8 mouse cellular contexts compared by ENCODE assay signal in genomic region chr11:82763742-82764437, GRCm38 (mm10). TPM values are rescaled to one million over a fixed set of nuclear protein-coding genes. Genes with fewer than 3 reads are reported as not detected.
DNase-seq lines count a peak whose midpoint lies in the region; ATAC-seq and TF ChIP-seq lines count a peak whose summit lies in the region.

Cct6b (minus strand) TSS chr11:82764321.
Zfp830 (plus strand) TSS chr11:82764345.

- peak within 1 kb of the TSS; percentile 94 for H3K27ac ChIP-seq in heart, embryonic 13.5 days (replicated peaks)
- H3K27ac ChIP-seq in kidney, postnatal 0 days: peak within 1 kb of the TSS; percentile 88
- H3K27ac ChIP-seq in liver, adult 2 months (replicated peaks; ENCODE audit: insufficient read depth, low read depth, low read length): peak within 1 kb of the TSS; percentile 77

- H3K4me3 ChIP-seq in heart, embryonic 13.5 days: peak within 1 kb of the TSS; percentile 86
- H3K4me3 ChIP-seq in kidney, postnatal 0 days (replicated peaks; ENCODE audit: low read depth, low read length): peak within 1 kb of the TSS; percentile 93
- H3K4me3 ChIP-seq in liver, adult 2 months (ENCODE audit: insufficient read depth, low read depth, low read length): peak within 1 kb of the TSS; percentile 84

- TF ChIP-seq POLR2A in liver, adult 2 months (IDR thresholded peaks at IDR 0.05; ENCODE audit: extremely low read depth, insufficient read depth, low read length): peak; percentile 91

- H3K27me3 ChIP-seq in heart, embryonic 13.5 days (replicated peaks): 0 out of 2 replicates have a peak, but pooled peaks cover 7% of the 10 kb centered on the region
- H3K27me3 ChIP-seq in kidney, postnatal 0 days (ENCODE audit: insufficient read depth, low read length): no peaks in the 10 kb centered on the region
- H3K27me3 ChIP-seq in liver, adult 2 months (ENCODE audit: control insufficient read depth, insufficient read depth, low read length): no peaks in the 10 kb centered on the region

- DNase-seq in CD8-positive naive resting alpha-beta T cell, adult 2 months (ENCODE audit: low read depth in 2 of 2, low spot score in 2 of 2): peak; percentile 80 to 83
- peak; percentile 90 for DNase-seq in c-Kit-negative CD71-positive TER-119-positive erythroid progenitor cells, embryonic 14.5 days (ENCODE audit: low read depth, low spot score)
- peak; percentile 19 for DNase-seq in fat pad, adult 2 months (ENCODE audit: extremely low read depth, low read depth, low spot score)
- peak; percentile 97 for DNase-seq in kidney, postnatal 0 days (ENCODE audit: low spot score)
- DNase-seq in liver, adult 2 months (ENCODE audit: extremely low read depth, low read depth, low spot score): peak; percentile 87
- DNase-seq in spleen, postnatal 4 days (ENCODE audit: low spot score in 2 of 2): peak; percentile 90 to 95

- H3K4me1 ChIP-seq in heart, embryonic 13.5 days: peaks cover 25% of the 10 kb centered on the region
- peaks cover 16% of the 10 kb centered on the region for H3K4me1 ChIP-seq in kidney, postnatal 0 days (replicated peaks; ENCODE audit: insufficient read depth, low read length)
- peaks cover 7% of the 10 kb centered on the region for H3K4me1 ChIP-seq in liver, adult 2 months (ENCODE audit: control insufficient read depth, insufficient read depth, low read length)

- TF ChIP-seq CTCF in kidney, postnatal 0 days (IDR thresholded peaks at IDR 0.05; ENCODE audit: low read depth): no peak
- TF ChIP-seq CTCF in liver, adult 2 months (IDR thresholded peaks at IDR 0.05; ENCODE audit: low read depth, low read length): no peak

- peak within 1 kb of the TSS; percentile 84 for H3K4me2 ChIP-seq in heart, embryonic 13.5 days
- peak within 1 kb of the TSS; percentile 95 for H3K4me2 ChIP-seq in kidney, postnatal 0 days (ENCODE audit: low read length)

- under 1% methylated on average over 44 of the region's 44 CpGs for WGBS in heart, embryonic 13.5 days
- WGBS in kidney, postnatal 0 days: under 1% methylated on average over 44 of the region's 44 CpGs
- under 1% methylated on average over 44 of the region's 44 CpGs for WGBS in liver, adult 2 months

- H3K9me3 ChIP-seq in heart, embryonic 13.5 days: 0 out of 2 replicates have a peak, but pooled peaks cover 3% of the 10 kb centered on the region
- no peaks in the 10 kb centered on the region for H3K9me3 ChIP-seq in kidney, postnatal 0 days (replicated peaks; ENCODE audit: low read length)

- H3K79me2 ChIP-seq in liver, adult 2 months (ENCODE audit: control insufficient read depth, insufficient read depth, low read length): peaks cover 10% of the 10 kb centered on the region; the same call in 1 of the 2 replicates

- peak; percentile 99 for ATAC-seq in heart, embryonic 13.5 days (ENCODE audit: extremely low read depth, insufficient number of reproducible peaks, low FRiP score, low TSS enrichment)
- ATAC-seq in kidney, postnatal 0 days (replicated peaks; ENCODE audit: low FRiP score, low read depth): peak; percentile 97
- peak; percentile 100 for ATAC-seq in monocyte, adult 5-6 weeks (replicated peaks; ENCODE audit: insufficient number of reproducible peaks, low FRiP score, low TSS enrichment, poor library complexity, severe bottlenecking)

- peak within 1 kb of the TSS; percentile 91 for H3K9ac ChIP-seq in heart, embryonic 13.5 days
- H3K9ac ChIP-seq in kidney, postnatal 0 days (ENCODE audit: low read depth, low read length): peak within 1 kb of the TSS; percentile 84
- H3K9ac ChIP-seq in liver, adult 2 months (ENCODE audit: low read depth, low read length): peak within 1 kb of the TSS; percentile 84

- peaks cover 10% of the 10 kb centered on the region for H3K36me3 ChIP-seq in heart, embryonic 13.5 days
- no peaks in the 10 kb centered on the region for H3K36me3 ChIP-seq in kidney, postnatal 0 days (ENCODE audit: insufficient read depth, low read length)
- H3K36me3 ChIP-seq in liver, adult 2 months (ENCODE audit: control insufficient read depth, insufficient read depth, low read length): peaks cover 6% of the 10 kb centered on the region

RNA-seq across cellular contexts. Expression of gene Cct6b, which starts in this region (rescaled TPM):
- 0.15 and 0.28 TPM in 2 replicates for polyA plus RNA-seq in heart, embryonic 13.5 days (2015; fragmentation: Nextera tagmentation; extraction: Ambion mirVana)
- polyA plus RNA-seq in kidney, postnatal 0 days (2015; fragmentation: Nextera tagmentation; extraction: Ambion mirVana): 0.42 and 0.46 TPM in 2 replicates
- total RNA-seq in liver, adult 2 months (2014; rRNA removed): 0.87 and 1.2 TPM in 2 replicates
- polyA plus RNA-seq in liver, adult 2 months (2012; rRNA removed): 0.07 and 0.16 TPM in 2 replicates
- 0.29 to 0.64 TPM in 2 of 3 replicates, not detected in the other for total RNA-seq in monocyte, adult 5-6 weeks (2017)

RNA-seq across cellular contexts. Expression of gene Zfp830, which starts in this region (rescaled TPM):
- polyA plus RNA-seq in heart, embryonic 13.5 days (2015; fragmentation: Nextera tagmentation; extraction: Ambion mirVana): 25.6 and 29.3 TPM in 2 replicates
- polyA plus RNA-seq in kidney, postnatal 0 days (2015; fragmentation: Nextera tagmentation; extraction: Ambion mirVana): 35.6 and 38.1 TPM in 2 replicates
- 7.8 and 9.1 TPM in 2 replicates for total RNA-seq in liver, adult 2 months (2014; rRNA removed)
- polyA plus RNA-seq in liver, adult 2 months (2012; rRNA removed): 4.3 TPM in 2 replicates
- total RNA-seq in monocyte, adult 5-6 weeks (2017): 57.6 to 66.5 TPM (median 64.7 TPM) in 3 replicates

Comparison
In these comparisons a context has a peak if more than half of its experiments do, and no peak if none do; other contexts are left out.
1. Peak in every context shown above with its lines: DNase-seq, ATAC-seq, H3K4me3 ChIP-seq and H3K27ac ChIP-seq.
2. DNase-seq: peak in every context shown above with its lines; median percentile 97 in kidney, postnatal 0 days; 92 in spleen, postnatal 4 days; 90 in c-Kit-negative CD71-positive TER-119-positive erythroid progenitor cells, embryonic 14.5 days; 87 in liver, adult 2 months; 82 in CD8-positive naive resting alpha-beta T cell, adult 2 months; 19 in fat pad, adult 2 months.